21 mouse cellular contexts compared by ENCODE assay signal in the genomic region with DNA sequence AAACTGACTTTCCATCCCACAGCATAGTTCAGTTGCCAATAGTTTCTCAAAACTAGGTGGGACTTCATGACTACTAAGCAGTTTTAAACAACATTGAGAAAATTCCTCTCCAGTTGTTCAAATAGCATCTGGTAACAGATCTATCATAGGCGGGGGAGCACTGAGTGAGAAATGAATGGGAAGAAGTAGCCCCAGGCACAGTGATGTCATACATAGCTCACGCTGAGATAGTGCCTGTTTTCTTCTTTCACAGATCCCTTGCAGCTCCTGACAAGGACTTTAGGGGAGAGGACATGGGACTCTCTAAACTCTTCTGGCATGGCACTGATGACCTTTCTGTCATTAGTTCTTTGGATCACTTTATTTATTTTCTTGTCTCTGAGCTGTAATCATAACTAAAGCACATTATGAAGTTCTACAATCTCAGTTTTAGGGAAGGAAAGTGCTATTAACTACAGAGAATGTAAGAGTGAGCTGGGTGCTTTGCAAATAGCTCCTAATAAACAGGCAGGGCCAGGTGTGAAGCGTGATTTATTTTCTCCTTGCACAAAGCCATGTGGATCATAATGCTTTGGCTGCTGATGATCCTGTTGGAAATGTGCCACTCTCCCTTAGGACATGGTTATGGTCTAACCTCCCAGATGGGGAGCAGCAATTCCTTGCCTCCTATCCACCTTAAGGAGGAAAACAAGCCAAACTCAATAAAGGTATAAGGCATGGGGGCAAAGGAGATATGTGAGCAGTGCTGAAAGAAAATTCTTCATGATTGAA.
A peak's percentile ranks its signal among the peaks of the same experiment; 100 is the strongest.
DNase-seq lines count a peak whose midpoint lies in the region; ATAC-seq and TF ChIP-seq lines count a peak whose summit lies in the region.
"Had no signal": no experiment of that assay in that cellular context is flagged by ENCODE, and none has a peak within 500 bp of the region (broad histone marks: within the 10 kb centered on the region; RNA-seq: fewer than 3 reads in every experiment).

No protein-coding gene starts in this region.

- 56% methylated on average over 3 of the region's 3 CpGs for WGBS in hindbrain, postnatal 0 days
- WGBS in hindbrain, embryonic 12.5 days = 64% methylated on average over 3 of the region's 3 CpGs
- 43% methylated on average over 3 of the region's 3 CpGs for WGBS in limb, embryonic 14.5 days
- 78% methylated on average over 3 of the region's 3 CpGs for WGBS in kidney, adult 2 months

- no peak overlapping the region for H3K27ac ChIP-seq in hindbrain, postnatal 0 days
- H3K27ac ChIP-seq in hindbrain, embryonic 12.5 days = no peak overlapping the region
- no peak overlapping the region for H3K27ac ChIP-seq in limb, embryonic 14.5 days (replicated peaks; ENCODE audit: low read depth, low read length)
- H3K27ac ChIP-seq in kidney, adult 2 months (ENCODE audit: insufficient read depth, low read depth, low read length) = no peak overlapping the region
- H3K27ac ChIP-seq: embryonic facial prominence, embryonic 12.5 days; forebrain, embryonic 13.5 days; gastrocnemius, adult 2 months; hindbrain, embryonic 10.5 days had no signal

- no peak overlapping the region for H3K4me2 ChIP-seq in hindbrain, postnatal 0 days (ENCODE audit: low read depth, low read length)
- no peak overlapping the region for H3K4me2 ChIP-seq in hindbrain, embryonic 12.5 days (replicated peaks)
- H3K4me2 ChIP-seq in limb, embryonic 14.5 days (replicated peaks; ENCODE audit: low read depth, low read length, severe bottlenecking) = no peak overlapping the region
- H3K4me2 ChIP-seq: embryonic facial prominence, embryonic 12.5 days; forebrain, embryonic 13.5 days; heart, embryonic 12.5 days had no signal

- no peaks in the 10 kb centered on the region for H3K36me3 ChIP-seq in hindbrain, postnatal 0 days (ENCODE audit: insufficient read depth, low read length)
- no peaks in the 10 kb centered on the region for H3K36me3 ChIP-seq in hindbrain, embryonic 12.5 days
- no peaks in the 10 kb centered on the region for H3K36me3 ChIP-seq in limb, embryonic 14.5 days (ENCODE audit: control insufficient read depth, insufficient read depth, low read length)
- no peaks in the 10 kb centered on the region for H3K36me3 ChIP-seq in kidney, adult 2 months (ENCODE audit: control insufficient read depth, insufficient read depth, low read length)
- H3K36me3 ChIP-seq: embryonic facial prominence, embryonic 12.5 days; heart, embryonic 12.5 days; hindbrain, embryonic 10.5 days had no signal

- POLR2A ChIA-PET in Patski (lab: Charles Lee) = no interaction called here

- no peak overlapping the region for H3K9ac ChIP-seq in hindbrain, postnatal 0 days (replicated peaks; ENCODE audit: low read length)
- no peak overlapping the region for H3K9ac ChIP-seq in hindbrain, embryonic 12.5 days
- no peak overlapping the region for H3K9ac ChIP-seq in limb, embryonic 14.5 days (ENCODE audit: low read depth, low read length, severe bottlenecking)
- H3K9ac ChIP-seq: embryonic facial prominence, embryonic 12.5 days; forebrain, embryonic 13.5 days; forebrain, postnatal 0 days; heart, embryonic 12.5 days had no signal

- peak; percentile 10 to 58 for DNase-seq in cerebellum, postnatal 10 days
- DNase-seq in cerebellum, adult 9-10 months = no peak
- peak; percentile 15 for DNase-seq in hindbrain, postnatal 0 days (ENCODE audit: low spot score)
- DNase-seq in Patski (ENCODE audit: low read depth, low spot score) = no peak
- peak; percentile 64 for DNase-seq in limb, embryonic 14.5 days (ENCODE audit: low spot score)
- DNase-seq in kidney, adult 2 months = no peak
- no peak for DNase-seq in kidney, postnatal 10 days
- DNase-seq: adrenal gland, adult 8-10 months; adrenal gland, postnatal 36 days; cerebellum, adult 2 months; cerebellum, postnatal 25 days; forebrain, postnatal 0 days; gastrocnemius, adult 2 months; gastrocnemius, postnatal 25 days had no signal

- no peak for TF ChIP-seq CTCF in hindbrain, postnatal 0 days (IDR thresholded peaks at IDR 0.05; ENCODE audit: low read depth)
- TF ChIP-seq CTCF in Patski (IDR thresholded peaks at IDR 0.05) = no peak
- TF ChIP-seq CTCF in kidney, adult 2 months (conservative IDR thresholded peaks at IDR 0.05; ENCODE audit: insufficient read depth, insufficient read length, low read depth, low read length) = no peak

- no peaks in the 10 kb centered on the region for H3K27me3 ChIP-seq in hindbrain, postnatal 0 days (ENCODE audit: insufficient read depth, low read length)
- no peaks in the 10 kb centered on the region for H3K27me3 ChIP-seq in hindbrain, embryonic 12.5 days
- no peaks in the 10 kb centered on the region for H3K27me3 ChIP-seq in Patski
- H3K27me3 ChIP-seq in limb, embryonic 14.5 days (ENCODE audit: control insufficient read depth, insufficient read depth, low read length) = no peaks in the 10 kb centered on the region
- no peaks in the 10 kb centered on the region for H3K27me3 ChIP-seq in kidney, adult 2 months (replicated peaks; ENCODE audit: control insufficient read depth, insufficient read depth, low read length)
- H3K27me3 ChIP-seq: embryonic facial prominence, embryonic 12.5 days; forebrain, embryonic 13.5 days; heart, embryonic 12.5 days had no signal

- H3K4me3 ChIP-seq in hindbrain, postnatal 0 days (ENCODE audit: low read length) = no peak overlapping the region
- H3K4me3 ChIP-seq in hindbrain, embryonic 12.5 days = no peak overlapping the region
- no peak overlapping the region for H3K4me3 ChIP-seq in limb, embryonic 14.5 days (replicated peaks; ENCODE audit: low read length)
- H3K4me3 ChIP-seq in kidney, adult 2 months (ENCODE audit: insufficient read depth, low read depth, low read length) = no peak overlapping the region
- H3K4me3 ChIP-seq: embryonic facial prominence, embryonic 12.5 days; forebrain, embryonic 13.5 days; gastrocnemius, adult 2 months; heart, embryonic 12.5 days; hindbrain, embryonic 10.5 days had no signal

- ATAC-seq in hindbrain, postnatal 0 days = no peak
- ATAC-seq in hindbrain, embryonic 12.5 days (ENCODE audit: low FRiP score) = no peak
- ATAC-seq in Patski = peak; percentile 73
- peak; percentile 55; the same call in 1 of the 2 replicates for ATAC-seq in limb, embryonic 14.5 days (ENCODE audit: low FRiP score, low read depth)
- ATAC-seq: forebrain, embryonic 13.5 days; forebrain, postnatal 0 days; inflammation-experienced regulatory T-cells, adult 6 months; intestine, postnatal 0 days had no signal

- no peak for TF ChIP-seq POLR2A in limb, embryonic 14.5 days (IDR thresholded peaks at IDR 0.05; ENCODE audit: borderline replicate concordance, extremely low read depth, insufficient read depth, insufficient read length)
- no peak for TF ChIP-seq POLR2A in kidney, adult 2 months (IDR thresholded peaks at IDR 0.05; ENCODE audit: low read depth, low read length)

- CTCF ChIA-PET in Patski (lab: Charles Lee) = interaction anchor here (0.9 kb wide), 1 partner anchor 49 kb away, joined by 3 read pairs; no protein-coding TSS in a partner anchor

- no peaks in the 10 kb centered on the region for H3K9me3 ChIP-seq in hindbrain, postnatal 0 days (ENCODE audit: low read length)
- no peaks in the 10 kb centered on the region for H3K9me3 ChIP-seq in hindbrain, embryonic 12.5 days (replicated peaks)
- H3K9me3 ChIP-seq in limb, embryonic 14.5 days (ENCODE audit: control insufficient read depth, low read length) = no peaks in the 10 kb centered on the region
- H3K9me3 ChIP-seq: embryonic facial prominence, embryonic 12.5 days; forebrain, embryonic 13.5 days; heart, embryonic 12.5 days; hindbrain, embryonic 10.5 days had no signal

- in situ Hi-C loops in Patski (cut with MboI; ENCODE audit: low pct_unique_long_range_greater_than_20kb) = no loop called here

- no peaks in the 10 kb centered on the region for H3K4me1 ChIP-seq in hindbrain, postnatal 0 days (ENCODE audit: insufficient read depth, low read length)
- H3K4me1 ChIP-seq in hindbrain, embryonic 12.5 days = no peaks in the 10 kb centered on the region
- peaks cover 5% of the 10 kb centered on the region for H3K4me1 ChIP-seq in limb, embryonic 14.5 days (ENCODE audit: control insufficient read depth, insufficient read depth, low read length)
- H3K4me1 ChIP-seq in kidney, adult 2 months (ENCODE audit: control insufficient read depth, insufficient read depth, low read length) = no peaks in the 10 kb centered on the region
- H3K4me1 ChIP-seq: embryonic facial prominence, embryonic 12.5 days; forebrain, embryonic 13.5 days; heart, embryonic 12.5 days; hindbrain, embryonic 10.5 days had no signal

Comparison
In these comparisons a context has a peak if more than half of its experiments do, and no peak if none do; other contexts are left out.
1. DNase-seq: peak in cerebellum, postnatal 10 days (2 of 2), hindbrain, postnatal 0 days (single experiment) and limb, embryonic 14.5 days (single experiment); none in cerebellum, adult 9-10 months (single experiment), Patski (single experiment), kidney, adult 2 months (single experiment) and kidney, postnatal 10 days (single experiment).
2. ATAC-seq: peak in Patski (single experiment) and limb, embryonic 14.5 days (single experiment); none in hindbrain, postnatal 0 days (single experiment) and hindbrain, embryonic 12.5 days (single experiment).